Mouse (Mus musculus): ENCODE results near the gene Tmem150a.

Tmem150a gene

GRCm38 (mm10) chr6:72374206-72374605, 19.0 kb downstream of the Tmem150a start:
- no peak for DNase-seq (ENCODE audit: low spot score)

GRCm38 (mm10) chr6:72374820-72375563, 19.7 kb downstream of the Tmem150a start:
- DNase-seq (ENCODE audit: low spot score), result peak; percentile 55

- no peak for DNase-seq (ENCODE audit: low spot score)
These were observed 23.4 kb downstream of the Tmem150a start for GRCm38 (mm10) chr6:72378510-72379234.

- no peak for DNase-seq (ENCODE audit: low spot score)
These were observed 24.3 kb downstream of the Tmem150a start for GRCm38 (mm10) chr6:72379377-72380130.

GRCm38 (mm10) chr6:72380131-72380770, 25.0 kb downstream of the Tmem150a start, which contains the start of gene Vamp5:
Gene Vamp5, minus strand, starts transcription at chr6:72380468.
- DNase-seq (ENCODE audit: low spot score), result peak; percentile 83

GRCm38 (mm10) chr6:72382494-72382893, 27.2 kb downstream of the Tmem150a start:
- DNase-seq (ENCODE audit: low spot score), result no peak

- DNase-seq (ENCODE audit: low spot score), result no peak
These were observed 28.0 kb downstream of the Tmem150a start for GRCm38 (mm10) chr6:72383142-72383820.

- DNase-seq (ENCODE audit: low spot score), result peak; percentile 71
These were observed 28.7 kb downstream of the Tmem150a start for GRCm38 (mm10) chr6:72383952-72384351.

GRCm38 (mm10) chr6:72385258-72385657, 30.0 kb downstream of the Tmem150a start:
- DNase-seq (ENCODE audit: low spot score), result no peak

- DNase-seq (ENCODE audit: low spot score), result no peak
These were observed 31.3 kb downstream of the Tmem150a start for GRCm38 (mm10) chr6:72386561-72386960.

- DNase-seq (ENCODE audit: low spot score), result no peak
These were observed 32.6 kb downstream of the Tmem150a start for GRCm38 (mm10) chr6:72387816-72388215.

- DNase-seq (ENCODE audit: low spot score), result no peak
These were observed 33.0 kb downstream of the Tmem150a start for GRCm38 (mm10) chr6:72388266-72388665.

- DNase-seq (ENCODE audit: low spot score), result no peak
These were observed 33.6 kb downstream of the Tmem150a start for GRCm38 (mm10) chr6:72388791-72389329.

GRCm38 (mm10) chr6:72389471-72389940, 34.3 kb downstream of the Tmem150a start:
- DNase-seq (ENCODE audit: low spot score), result peak; percentile 89

GRCm38 (mm10) chr6:72389941-72390771, 34.9 kb downstream of the Tmem150a start, which contains the start of gene Vamp8:
Gene Vamp8, minus strand, starts transcription at chr6:72390703.
- DNase-seq (ENCODE audit: low spot score), result peak; percentile 68

- peak; percentile 65 for DNase-seq (ENCODE audit: low spot score)
These were observed 35.7 kb downstream of the Tmem150a start for GRCm38 (mm10) chr6:72390795-72391521.

- no peak for DNase-seq (ENCODE audit: low spot score)
These were observed 37.1 kb downstream of the Tmem150a start for GRCm38 (mm10) chr6:72392341-72392740.

GRCm38 (mm10) chr6:72396837-72397251, 41.6 kb downstream of the Tmem150a start:
- DNase-seq (ENCODE audit: low spot score), result no peak

GRCm38 (mm10) chr6:72399967-72400366, 44.7 kb downstream of the Tmem150a start:
- no peak for DNase-seq (ENCODE audit: low spot score)
